Mouse (Mus musculus): Measurements from ENCODE around the gene Timm17b.

DNA sequence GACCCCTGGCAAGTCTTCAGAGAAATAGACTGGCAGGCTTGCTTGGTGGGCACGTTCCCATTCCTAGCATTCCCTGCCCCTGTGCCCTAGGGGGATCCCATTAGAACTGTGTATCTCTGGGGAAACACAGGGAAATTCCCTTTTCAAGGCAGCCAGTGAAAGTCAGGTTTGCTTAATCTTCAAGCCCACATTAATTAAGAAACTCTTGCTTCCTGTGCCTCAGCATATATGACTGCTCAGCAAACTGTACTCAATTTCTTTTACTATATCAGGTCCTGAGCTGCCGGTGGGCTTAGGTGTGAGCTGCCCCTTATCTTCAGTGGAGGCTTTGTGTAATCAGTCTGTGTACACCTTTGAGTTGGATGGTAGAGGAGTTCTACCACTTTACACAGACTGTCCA is 33.4 kb upstream of the Timm17b start:
- TF ChIP-seq GATA1 (IDR thresholded peaks at IDR 0.05; ENCODE audit: borderline replicate concordance, low read length) (no peak), FLI1 (IDR thresholded peaks at IDR 0.05; ENCODE audit: low read length) (no peak)

Measured in megakaryocyte, embryonic 14.5 days (primary cell).